Mouse (Mus musculus): Measurements from ENCODE around the gene Arhgap33.
"Not testable (repeated sequence)": the region's sequence is repeated elsewhere in the genome, so short reads cannot be mapped to it uniquely, and the experiment has no call there.

Gene Arhgap33

DNA sequence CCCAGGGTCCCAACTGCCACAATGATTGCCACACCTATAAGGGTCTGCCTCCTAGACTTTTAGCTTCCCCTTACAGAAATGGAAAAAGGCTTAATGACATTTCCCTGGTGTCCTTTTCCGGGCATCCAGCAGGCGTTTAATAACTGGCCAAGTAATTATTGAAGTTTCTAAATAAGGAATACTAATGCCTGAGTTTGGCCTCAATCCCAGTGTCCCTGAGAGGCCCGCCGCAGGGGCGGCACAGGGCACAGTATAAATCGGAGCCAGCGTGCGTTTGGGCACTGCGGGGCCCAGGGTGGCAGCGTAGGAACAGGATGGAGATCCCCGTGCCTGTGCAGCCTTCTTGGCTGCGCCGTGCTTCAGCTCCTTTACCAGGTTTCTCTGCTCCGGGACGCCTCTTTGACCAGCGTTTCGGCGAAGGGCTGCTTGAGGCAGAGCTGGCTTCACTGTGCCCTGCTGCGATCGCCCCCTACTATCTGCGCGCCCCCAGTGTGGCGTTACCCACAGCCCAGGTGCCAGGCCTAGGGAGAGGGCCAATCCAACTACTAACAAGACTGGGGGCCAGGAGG, 18.2 kb upstream of the Arhgap33 start:
- in situ Hi-C loops (cut with MboI): no loop called here

DNA sequence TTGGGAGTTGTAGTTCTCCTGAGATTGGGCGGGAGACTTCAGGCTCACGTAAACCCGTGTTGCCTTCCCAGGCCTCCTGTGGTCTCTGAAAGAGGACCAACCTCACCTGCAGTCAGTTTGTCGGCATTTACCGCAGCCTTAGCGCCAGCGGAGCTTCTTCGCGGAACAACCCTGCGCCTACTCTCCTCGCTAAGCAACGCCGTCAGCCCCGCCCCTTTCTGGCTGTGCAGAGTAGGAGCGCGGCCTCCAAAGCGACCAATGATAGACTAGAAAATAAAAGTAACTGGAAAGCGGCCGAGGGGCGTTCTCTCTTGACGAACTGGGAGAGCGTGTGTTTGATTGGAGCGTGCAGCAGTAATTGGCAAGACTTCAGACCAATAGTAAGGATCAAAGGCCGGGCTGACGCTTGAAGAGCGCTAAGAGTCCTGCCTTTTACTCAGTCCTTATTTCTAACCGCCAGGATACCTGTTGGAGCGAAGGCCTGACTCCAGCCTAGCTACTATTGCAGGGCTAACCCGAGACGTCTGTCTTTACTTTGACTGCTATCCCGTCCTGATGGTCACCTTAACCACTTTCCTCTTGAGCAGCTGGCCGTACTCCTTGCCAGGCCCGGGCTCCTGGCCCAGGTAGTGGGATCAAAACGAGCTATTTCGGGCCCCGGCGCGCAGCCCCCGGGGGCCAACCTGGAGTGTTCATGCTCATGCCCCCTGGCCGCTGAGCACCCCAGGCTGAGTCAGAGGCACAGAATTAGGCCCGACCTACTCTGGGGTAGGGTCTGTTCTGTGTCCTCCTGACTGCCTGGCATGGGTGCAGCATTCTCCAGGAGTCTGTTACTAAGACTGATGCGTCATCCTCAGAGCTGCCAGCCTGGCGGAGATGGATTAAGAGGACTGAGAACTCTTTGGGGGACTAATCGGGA, 17.5 kb upstream of the Arhgap33 start, which contains the start of the genes Hspb6 and Proser3:
Gene Hspb6, plus strand, starts transcription at position 77 of the 919 bp plus-strand sequence.
Gene Proser3, minus strand, starts transcription at position 198 of the 919 bp plus-strand sequence.
- in situ Hi-C loops (cut with MboI): no loop called here

DNA sequence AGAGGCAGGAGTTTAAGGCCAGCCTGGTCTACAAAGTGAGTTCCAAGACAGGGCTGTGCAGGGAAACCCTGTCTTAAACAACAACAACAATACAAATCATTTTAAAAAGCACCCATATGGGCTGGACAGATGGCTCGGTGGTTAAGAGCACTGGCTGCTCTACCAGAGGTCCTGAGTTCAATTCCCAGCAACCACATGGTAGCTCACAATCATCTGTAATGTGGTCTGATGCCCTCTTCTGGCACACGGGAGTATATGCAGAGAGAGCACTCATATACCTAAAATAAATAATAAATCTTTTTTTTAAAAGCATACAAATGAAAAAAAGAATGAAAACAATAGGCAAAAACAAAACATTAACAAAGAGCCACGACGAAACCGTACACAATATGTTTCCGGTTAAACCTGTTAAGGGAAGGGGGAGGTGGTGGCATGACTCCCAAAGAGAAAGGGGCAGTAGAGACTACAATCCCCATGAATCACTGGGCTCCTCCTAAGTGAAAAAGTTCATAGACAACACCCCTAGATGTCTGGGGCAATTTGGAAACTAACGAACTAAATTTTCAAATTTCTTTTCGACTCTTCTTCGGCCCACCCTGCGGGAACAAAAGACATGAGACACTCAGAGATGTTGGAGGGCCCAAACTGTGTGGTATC, 16.7 kb upstream of the Arhgap33 start:
- in situ Hi-C loops (cut with MboI): no loop called here

DNA sequence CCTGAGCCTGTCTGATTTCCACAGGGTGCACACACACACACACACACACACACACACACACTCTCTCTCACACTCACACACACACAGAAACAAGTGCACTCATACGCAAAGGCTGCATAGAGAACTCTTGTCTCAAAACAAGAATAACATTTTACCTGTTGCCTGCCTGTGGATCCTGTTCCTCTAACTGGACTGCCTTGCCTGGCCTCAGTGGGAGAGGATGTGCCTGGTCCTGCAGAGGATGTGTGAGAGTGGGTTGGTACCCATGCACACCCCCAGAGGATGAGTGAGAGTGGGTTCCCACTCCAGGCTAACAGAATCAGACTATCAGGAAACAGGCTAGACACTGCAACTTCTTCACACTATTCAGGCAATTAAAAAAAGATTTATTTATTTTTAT, 15.7 kb upstream of the Arhgap33 start:
- in situ Hi-C loops (cut with MboI): no loop called here

DNA sequence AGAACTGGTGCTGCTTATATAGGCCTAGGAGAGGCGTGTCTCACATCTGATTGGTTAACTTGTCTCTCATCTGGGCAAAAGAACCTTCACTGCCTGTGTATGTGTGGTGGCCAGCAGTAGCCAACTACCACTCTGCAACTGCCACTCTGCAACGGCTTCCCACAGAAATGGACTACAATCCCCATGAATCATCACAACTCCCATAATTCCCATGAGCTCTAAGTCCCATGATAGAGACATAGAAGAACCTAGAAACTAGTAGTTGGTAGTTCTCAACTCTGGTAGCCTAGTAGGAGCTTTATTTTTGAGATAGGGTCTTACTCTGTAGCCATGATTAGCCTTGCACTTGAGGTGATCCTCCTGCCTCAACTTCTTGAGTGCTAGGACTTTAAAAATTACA, 15.0 kb upstream of the Arhgap33 start:
- in situ Hi-C loops (cut with MboI): no loop called here

DNA sequence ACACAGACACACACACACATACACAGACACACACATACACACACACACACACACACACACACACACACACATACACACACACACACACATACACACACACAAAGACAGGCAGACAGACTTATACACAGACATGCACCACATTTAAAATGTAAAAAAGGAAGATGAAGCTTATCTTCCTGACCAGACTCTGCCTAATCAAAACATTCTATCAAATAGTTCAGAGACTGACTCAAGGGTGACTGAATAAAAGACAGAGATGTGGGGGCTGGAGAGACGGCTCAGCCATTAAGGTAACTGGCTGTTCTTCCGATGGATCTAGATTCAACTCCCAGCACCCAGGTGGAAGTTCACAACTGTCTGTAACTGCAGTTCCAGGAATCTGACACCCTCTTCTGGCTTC, 9.5 kb upstream of the Arhgap33 start:
- in situ Hi-C loops (cut with MboI): no loop called here

DNA sequence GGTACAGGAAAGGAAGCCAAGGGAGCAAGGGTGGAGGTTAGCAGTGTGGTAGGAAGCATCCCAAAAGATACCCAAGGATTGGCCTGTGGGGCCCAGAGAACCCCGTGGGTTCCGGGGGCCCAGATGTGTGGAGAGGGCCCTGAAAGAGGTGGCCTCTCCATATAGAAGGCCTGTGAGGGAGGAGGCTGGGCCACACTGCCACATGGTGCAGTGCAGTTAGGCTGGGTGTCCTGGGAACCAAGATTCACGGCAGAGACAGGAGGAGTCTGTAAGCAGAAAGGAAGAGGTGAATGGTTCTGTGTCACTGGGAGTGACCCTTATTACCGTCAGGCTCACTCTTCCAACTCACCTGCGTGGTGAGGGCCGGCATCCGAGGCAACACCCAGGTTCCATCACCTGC, 5.7 kb upstream of the Arhgap33 start:
- in situ Hi-C loops (cut with MboI): no loop called here

DNA sequence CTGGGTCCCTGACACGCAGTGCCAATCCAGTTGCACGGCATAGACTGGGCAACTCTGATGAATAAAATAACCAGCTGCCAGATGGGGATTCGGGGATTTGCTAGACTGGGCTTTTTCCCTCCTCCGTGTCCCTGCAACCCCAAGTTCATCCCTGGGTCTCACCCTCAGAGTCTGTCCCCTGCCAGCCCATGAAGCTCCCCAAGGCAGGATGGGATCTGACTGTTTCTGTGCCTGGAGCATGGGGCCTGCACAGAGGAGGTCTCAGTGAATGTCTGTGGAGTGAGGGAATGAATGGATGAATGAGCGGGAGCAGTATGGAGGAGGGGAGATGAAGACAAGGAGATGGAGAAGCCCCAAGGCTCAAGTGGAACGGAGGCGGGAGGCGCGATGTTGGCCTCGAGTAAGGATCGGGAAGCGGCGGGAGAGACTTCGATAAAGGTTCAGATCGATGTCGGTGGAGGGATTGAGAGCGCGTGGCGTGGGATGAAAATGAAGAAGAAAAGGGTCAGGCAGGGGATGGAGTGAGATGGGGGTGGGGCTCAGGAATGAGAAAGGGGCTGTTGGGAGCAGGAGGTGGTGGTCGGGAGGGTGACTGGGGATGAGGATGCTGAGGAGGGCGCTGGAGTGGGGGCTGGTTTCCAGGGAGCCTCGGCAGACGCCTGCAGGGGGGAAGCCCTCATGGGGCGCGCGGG, 773 bp downstream of the Arhgap33 start:
- in situ Hi-C loops (cut with MboI): no loop called here

DNA sequence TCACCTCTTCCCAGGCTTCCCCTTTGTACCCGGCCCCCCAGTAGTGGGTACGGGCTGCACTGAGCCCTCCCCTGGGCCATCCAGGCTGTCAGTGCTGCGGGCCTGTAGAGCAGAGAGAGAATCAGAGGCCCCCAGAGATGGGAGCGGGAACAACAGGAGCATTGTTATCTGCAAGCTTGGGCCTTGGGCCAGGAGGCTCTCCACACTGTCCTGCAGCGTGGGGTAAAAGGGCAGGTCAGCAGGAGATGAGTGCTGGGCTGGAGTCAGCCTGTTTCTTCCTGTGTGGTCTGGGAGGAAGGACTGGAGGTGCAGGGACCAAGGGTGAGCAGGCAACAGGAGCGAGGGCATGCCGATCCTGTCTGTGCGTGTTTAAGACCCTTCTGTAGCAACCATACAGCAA, 1.9 kb downstream of the Arhgap33 start:
- in situ Hi-C loops (cut with MboI): no loop called here

DNA sequence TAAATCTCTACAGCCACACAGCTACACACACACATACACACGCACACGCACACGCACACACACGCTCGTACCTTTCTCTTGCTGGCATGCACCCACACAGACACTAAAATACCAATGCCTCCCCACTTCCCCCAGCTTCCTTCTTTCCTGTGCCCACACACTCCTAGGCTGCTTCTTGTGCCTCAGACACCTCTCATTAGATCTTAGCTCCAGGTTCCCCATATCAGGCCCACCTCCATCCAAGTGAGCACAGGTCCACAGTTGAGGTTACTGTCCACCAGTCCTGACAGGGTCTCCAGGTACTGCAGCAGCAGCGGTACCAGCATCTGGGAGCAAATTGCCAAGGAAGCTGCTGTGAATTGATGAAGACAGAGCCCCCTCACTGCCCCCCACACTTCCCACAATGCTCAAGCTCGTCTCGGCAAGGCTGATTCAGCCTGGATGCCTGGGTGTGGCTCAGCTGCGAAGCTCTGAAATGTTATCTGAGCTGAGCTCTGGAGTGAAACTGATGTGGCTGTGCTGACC, 3.5 kb downstream of the Arhgap33 start:
- in situ Hi-C loops (cut with MboI): no loop called here

DNA sequence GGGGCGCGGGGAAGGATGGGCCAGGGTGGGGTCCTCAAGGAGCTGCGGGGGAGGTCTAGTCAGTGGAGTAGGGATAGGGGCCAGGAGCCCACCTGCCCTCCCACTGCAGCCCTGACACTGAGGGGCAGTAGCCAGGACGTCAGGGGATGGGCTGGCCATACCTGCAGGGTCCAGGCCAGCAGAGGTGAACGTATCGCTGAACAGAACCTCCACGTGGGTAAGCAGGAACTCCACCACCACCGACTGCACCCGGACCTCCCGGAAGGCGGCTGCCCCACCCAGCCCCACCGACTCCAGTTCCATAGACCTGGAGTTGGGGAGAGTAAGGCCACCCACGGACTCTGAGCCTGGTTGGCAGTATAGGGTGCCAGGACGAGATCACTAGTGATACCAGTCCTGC, 7.9 kb downstream of the Arhgap33 start:
- in situ Hi-C loops (cut with MboI): no loop called here

DNA sequence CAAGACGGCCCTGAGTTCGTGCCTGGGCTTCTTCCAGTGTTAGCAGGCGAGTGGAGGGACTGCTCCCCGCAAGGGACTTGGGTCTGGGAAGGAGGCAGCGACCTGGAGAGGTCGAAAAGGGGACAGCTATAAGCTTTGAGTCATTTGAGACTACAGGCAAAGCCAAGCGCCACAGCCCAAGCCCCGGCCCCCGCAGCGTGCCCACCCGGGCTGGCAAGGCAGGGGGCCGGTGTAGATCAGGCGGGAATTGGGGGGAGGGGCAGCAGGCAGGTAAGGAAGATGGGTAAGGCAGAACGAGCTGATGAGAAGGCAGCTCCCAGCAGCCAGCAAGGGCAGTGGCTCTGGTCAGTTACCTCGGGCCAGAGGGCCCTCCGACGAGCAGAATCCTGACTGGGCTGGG, 8.5 kb downstream of the Arhgap33 start:
- in situ Hi-C loops (cut with MboI): no loop called here

DNA sequence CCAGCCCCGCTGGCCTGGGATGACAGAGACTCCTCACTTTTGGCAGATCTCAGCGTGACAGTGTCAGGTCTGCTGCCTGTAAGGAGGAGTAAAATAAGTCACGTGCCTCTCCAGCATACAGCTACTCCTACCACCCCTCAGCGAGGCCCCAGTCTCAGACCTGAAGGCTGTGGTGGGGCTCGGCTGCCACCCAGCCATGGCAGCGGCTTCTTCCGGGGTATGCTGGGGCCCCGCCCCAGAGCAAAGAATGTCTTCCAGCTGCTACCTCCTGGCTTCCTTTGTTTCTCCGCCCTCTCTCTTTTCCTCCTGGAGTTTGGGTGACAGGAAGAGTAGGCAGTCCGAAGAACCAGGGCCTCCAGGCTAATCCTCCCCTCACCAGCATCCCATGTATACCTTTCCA, 8.9 kb downstream of the Arhgap33 start:
- in situ Hi-C loops (cut with MboI): no loop called here

DNA sequence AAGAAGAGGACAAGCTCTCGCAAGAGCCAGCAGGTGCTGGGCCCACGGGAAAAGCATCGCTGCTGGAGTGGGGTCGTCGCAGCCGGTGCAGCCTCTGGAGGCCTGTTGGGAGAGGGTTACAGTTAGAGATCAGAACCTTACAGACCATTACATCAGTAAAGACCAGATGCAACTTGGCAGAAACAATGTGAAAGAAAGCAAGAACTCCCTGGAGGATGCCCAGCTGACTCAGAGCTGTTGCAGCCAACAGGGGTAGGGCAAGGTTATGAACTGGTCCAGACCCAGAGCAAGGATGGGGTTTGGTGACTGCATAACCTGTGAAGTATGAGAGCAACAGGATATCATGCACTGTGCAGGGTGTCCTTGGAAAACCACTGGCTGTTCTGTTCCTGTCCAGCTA, 10.4 kb downstream of the Arhgap33 start:
- in situ Hi-C loops (cut with MboI): no loop called here

DNA sequence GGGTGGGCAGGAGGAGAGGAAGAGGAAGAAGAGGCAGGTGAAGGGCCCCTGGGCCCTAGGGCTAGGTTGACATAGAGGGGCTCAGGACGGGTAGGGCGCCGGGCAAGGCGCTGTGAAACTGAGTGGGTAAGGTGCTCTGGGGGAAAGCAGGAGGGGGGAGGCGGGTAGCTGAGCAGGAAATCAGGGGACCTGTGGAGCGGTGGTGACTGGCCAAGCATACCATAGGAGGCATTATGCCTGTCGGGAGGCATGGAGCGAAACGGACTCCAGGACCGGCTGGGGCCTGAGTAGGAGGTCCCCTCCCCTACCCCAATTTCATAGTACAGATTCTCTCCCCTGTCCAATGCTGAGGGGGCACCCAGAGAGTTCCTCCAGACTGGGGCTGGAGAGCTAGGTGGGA, 12.0 kb downstream of the Arhgap33 start:
- in situ Hi-C loops (cut with MboI): no loop called here

DNA sequence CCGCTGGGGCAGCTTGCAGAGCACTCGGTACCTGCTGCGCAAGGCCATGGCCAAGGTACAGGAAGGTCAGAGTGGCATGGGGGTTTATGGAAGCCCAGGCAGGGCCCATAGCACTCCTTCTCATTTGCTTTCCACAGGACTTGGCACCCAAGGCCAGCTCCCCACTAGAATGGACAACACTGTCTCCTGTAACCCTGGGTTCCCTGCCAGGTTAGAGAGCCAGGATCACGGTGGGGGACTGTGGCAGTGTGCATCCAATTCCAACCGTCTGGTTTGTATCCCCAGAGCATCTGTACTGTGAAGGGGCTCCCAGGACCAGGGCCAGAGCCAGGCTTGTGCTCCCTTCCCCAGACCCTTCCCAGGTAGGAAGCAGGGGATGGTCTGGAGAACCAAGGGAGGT, 14.0 kb downstream of the Arhgap33 start:
- in situ Hi-C loops (cut with MboI): no loop called here

DNA sequence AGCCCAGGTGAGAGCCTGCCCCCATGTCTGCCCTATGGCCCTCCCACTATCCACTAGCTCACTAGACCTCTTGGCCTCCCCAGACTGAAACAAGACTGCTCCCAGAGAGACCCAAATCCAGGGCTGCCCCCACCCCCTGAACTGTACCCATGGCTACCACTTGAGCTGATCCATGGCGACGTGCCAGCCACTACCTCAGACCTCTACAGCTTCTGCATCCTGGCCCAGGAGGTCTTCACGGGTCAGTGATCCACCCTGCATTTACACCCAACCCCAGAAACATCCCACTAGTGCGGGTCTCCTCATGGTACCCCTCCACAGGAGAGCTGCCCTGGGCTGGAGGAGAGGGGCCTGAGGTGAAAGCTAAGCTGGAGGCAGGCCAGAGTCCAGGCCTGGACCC, 14.5 kb downstream of the Arhgap33 start:
- in situ Hi-C loops (cut with MboI): no loop called here

DNA sequence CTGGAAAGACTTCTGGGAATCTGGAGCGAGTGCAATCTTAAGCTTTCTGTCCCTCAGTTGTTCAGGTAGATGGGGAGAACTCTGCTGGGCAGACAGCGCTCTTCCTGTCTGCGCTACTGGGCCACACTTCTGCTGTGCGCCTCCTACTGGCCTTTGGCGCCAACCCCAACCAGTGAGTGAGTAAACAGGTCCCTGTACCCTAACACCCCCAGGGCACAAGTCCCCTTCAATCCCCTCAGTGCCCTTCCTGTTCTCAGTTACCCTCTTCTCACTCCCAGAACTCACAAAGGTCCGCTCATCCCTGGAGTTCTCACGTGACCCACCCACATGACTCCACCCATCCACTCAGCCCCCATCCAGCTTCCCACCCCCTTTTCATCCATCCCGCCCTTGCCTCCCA, 16.5 kb downstream of the Arhgap33 start:
- in situ Hi-C loops (cut with MboI): no loop called here

DNA sequence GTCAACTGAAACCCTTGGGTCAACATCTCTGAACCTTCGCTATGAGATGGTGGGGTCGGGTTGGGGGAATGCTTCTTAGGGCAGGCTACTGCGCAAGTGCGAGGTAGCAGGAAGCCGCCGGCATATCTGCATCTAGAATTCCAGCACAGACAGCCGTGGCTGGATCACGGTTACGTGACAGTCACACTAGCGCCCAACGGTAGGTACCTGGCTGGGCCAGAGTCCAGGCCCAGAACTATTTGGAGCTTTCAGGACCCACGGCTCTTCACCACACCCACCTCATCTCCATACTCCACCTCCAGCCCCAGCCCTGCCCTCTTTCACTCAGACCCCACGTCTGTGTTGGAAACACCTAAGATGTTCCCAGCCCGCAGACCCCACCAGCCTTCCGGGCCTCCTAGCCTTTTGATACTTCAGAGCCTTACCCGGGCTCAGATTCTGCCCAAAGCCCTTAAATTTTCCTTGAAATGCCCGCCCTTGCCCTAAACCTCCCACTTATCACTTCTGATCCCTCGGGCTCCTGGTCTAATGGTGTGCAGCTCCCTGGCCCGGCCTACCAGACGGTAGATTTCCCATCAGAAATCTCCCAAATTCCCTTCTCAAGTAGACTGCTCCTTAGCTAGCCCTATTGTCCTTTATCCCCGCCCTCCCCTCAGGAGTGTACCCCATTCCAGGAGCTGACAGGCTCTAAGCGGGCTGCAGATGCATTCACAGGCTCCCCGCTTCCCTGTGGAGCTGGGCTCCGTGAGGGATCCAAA, 19.7 kb downstream of the Arhgap33 start:
- in situ Hi-C loops (cut with MboI): no loop called here

DNA sequence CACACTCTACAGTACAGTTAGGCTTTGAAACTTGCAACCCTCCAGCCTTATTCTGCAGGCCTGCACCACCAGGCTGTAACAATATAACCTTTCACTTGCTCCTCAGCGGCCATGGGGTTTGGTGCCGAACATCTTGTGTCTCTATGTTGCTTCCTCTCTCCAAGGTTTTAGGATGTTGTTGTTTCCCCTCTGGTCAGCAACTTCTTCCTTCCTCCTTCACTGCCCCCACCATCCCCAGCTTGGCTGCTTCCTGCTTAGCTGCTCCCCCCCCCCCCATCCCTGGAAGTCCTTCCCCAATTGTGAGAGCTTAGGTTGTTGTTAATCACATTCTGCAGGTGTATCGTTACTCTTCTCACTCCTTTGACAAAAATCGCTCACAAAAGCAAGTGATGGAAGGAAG, 26.8 kb downstream of the Arhgap33 start:
- in situ Hi-C loops (cut with MboI): no loop called here

DNA sequence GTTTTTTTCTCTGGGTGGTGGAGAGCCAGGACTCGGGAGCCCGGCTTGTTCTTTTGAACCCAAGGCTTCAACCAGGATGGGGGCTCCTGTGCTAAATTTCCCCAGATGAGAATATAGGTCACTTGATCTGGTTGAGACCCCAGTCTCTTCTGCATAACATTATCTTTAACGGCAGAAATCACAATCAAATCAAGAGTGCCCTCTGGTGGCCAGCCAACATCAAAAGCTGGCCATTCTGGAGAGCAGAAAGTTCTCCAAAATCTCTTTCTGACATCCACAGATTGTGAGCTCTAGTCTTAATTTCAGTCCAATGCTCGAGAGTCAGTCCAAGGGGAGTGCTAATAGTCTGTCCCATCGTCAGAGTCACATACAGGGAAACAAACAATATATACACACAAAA, 33.7 kb downstream of the Arhgap33 start:
- in situ Hi-C loops (cut with MboI): not testable (repeated sequence)

Measured in mature B cell (primary cell).